Mouse (Mus musculus): ENCODE data around the gene Nlrp9a.
"Not testable (repeated sequence)": the region's sequence is repeated elsewhere in the genome, so short reads cannot be mapped to it uniquely, and the experiment has no call there.

- TF ChIP-seq POLR2A (IDR thresholded peaks at IDR 0.05; ENCODE audit: borderline replicate concordance, low read depth, low read length); CTCF (IDR thresholded peaks at IDR 0.05; ENCODE audit: low read depth, low read length): not testable (repeated sequence)
Observed at GRCm38 (mm10) chr7:26618364-26618763, 83.5 kb downstream of the Nlrp9a start, which contains the start of gene Vmn1r185.

All from bone marrow macrophage, adult 2 months (primary cell).